Mouse (Mus musculus) neural tube, embryonic 11.5 days (tissue): ENCODE results near the gene Hbp1. TPM values are rescaled to one million over a fixed set of nuclear protein-coding genes. Genes with fewer than 3 reads are reported as not detected.
A peak's percentile ranks its signal among the peaks of the same experiment; 100 is the strongest.

Source experiments
- ATAC-seq: fragments of 200-750 bp; cut with Nextera tagmentation; 2 replicates; pipeline ENCODE4 v1.8.0; 2017; ENCODE audit warnings: moderate number of reproducible peaks, mild to moderate bottlenecking, moderate TSS enrichment, moderate library complexity; ENCODE audit not compliant: insufficient read depth, low FRiP score, low TSS enrichment
- DNase-seq: peaks from one replicate; pipeline ENCODE4 v3.0.0-alpha.2; 2015; ENCODE audit warnings: low spot score
- H3K27ac ChIP-seq: fragments of 300-500 bp; sonication (generic); 2 replicates; pipeline ENCODE4 v1.5.1; 2014; ENCODE audit warnings: low read depth, mild to moderate bottlenecking, low read length
- H3K27me3 ChIP-seq: fragments of 300-500 bp; sonication (generic); 2 replicates; pipeline ENCODE4 v1.6.1; 2014; ENCODE audit warnings: mild to moderate bottlenecking, low read length, mixed read lengths; ENCODE audit not compliant: control insufficient read depth, insufficient read depth
- H3K36me3 ChIP-seq: fragments of 300-500 bp; sonication (generic); 2 replicates; pipeline ENCODE4 v1.6.1; 2014; ENCODE audit warnings: mild to moderate bottlenecking, low read length, moderate library complexity, mixed read lengths; ENCODE audit not compliant: control insufficient read depth, insufficient read depth
- H3K4me1 ChIP-seq: fragments of 300-500 bp; sonication (generic); 2 replicates; pipeline ENCODE4 v1.6.1; 2014; ENCODE audit warnings: low read length, mixed read lengths; ENCODE audit not compliant: control insufficient read depth, insufficient read depth
- H3K4me2 ChIP-seq: fragments of 300-500 bp; sonication (generic); 2 replicates; pipeline ENCODE4 v1.6.1; 2014; ENCODE audit warnings: low read depth, mild to moderate bottlenecking, moderate library complexity
- H3K4me3 ChIP-seq: fragments of 300-500 bp; sonication (generic); 2 replicates; pipeline ENCODE4 v1.5.1; 2014; ENCODE audit warnings: low read depth, low read length
- H3K9ac ChIP-seq: fragments of 300-500 bp; sonication (generic); 2 replicates; pipeline ENCODE4 v1.6.1; 2014; ENCODE audit warnings: mild to moderate bottlenecking, low read length
- H3K9me3 ChIP-seq: fragments of 300-500 bp; sonication (generic); 2 replicates; pipeline ENCODE4 v1.6.1; 2016; ENCODE audit warnings: low read length; ENCODE audit not compliant: control insufficient read depth
- WGBS: fragments of 180-500 bp; shearing (Covaris S2); extraction: QIAGEN DNeasy Blood & Tissue Kit; methylation state at CpG from one replicate; pipeline ENCODE4 v1.1.7; 2014; 5-methylcytosine and 5-hydroxymethylcytosine counted together
- polyA plus RNA-seq: library from polyadenylated mRNA; unstranded; fragments of >200 nt; fragmentation: Nextera tagmentation; extraction: Ambion mirVana; gene quantifications from 2 replicates; pipeline ENCODE4 v1.2.1, GENCODE M21; 2014

Hbp1 gene
- polyA plus RNA-seq, 1 experiment from 2014 or later: 100 TPM

DNA sequence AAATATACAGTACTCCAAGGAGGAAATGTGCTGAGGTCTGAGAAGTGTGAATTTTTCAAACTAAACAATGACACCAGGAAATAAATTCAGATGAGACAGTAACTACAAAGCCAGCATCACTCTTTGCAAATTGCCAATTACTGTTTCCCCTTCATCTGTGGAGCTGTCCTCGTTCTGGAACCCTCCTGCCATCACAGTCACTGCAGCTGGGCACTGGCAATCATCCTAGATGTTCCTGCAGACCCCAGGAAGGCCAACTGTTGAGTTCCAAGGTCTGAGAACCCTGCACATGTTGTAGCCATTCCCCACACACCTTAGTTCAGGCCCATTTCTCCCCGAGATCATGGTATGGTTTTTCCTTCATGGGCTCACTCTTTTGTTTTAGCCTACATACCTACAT lies 33.9 kb upstream of the Hbp1 start:
- Histone ChIP-seq H3K9me3 (no peaks in the 10 kb centered on the region), H3K4me2 (no peak overlapping the region), H3K4me3 (no peak overlapping the region), H3K9ac (no peak overlapping the region), H3K36me3 (no peaks in the 10 kb centered on the region), H3K27ac (no peak overlapping the region), H3K4me1 (no peaks in the 10 kb centered on the region), H3K27me3 (no peaks in the 10 kb centered on the region)
- DNase-seq (no peak), ATAC-seq (no peak)
- 56% methylated on average over 2 of the region's 2 CpGs for WGBS

DNA sequence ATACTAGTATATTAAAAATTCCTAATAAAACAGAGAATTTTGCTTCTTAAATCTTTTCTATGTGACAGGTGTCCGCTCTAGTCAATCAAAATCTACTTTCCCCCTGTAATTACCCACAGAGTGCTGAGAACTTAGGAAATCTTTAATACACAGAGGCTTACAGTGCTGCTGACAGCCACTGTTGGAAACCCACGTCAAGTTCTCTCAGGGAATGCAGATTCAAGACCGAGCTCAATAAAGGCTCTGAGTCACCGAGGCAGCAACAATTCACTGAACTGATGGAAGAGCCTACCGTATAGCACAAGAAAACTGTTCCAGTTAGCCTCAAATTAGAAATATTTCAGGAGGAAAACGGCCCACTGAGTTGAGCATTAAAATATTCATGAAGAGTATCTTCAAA lies 33.4 kb upstream of the Hbp1 start:
- no peak overlapping the region for H3K9ac ChIP-seq
- H3K4me1 ChIP-seq: no peaks in the 10 kb centered on the region
- no peaks in the 10 kb centered on the region for H3K27me3 ChIP-seq
- H3K4me2 ChIP-seq: no peak overlapping the region
- no peak overlapping the region for H3K4me3 ChIP-seq
- H3K36me3 ChIP-seq: no peaks in the 10 kb centered on the region
- no peak overlapping the region for H3K27ac ChIP-seq
- DNase-seq (no peak), ATAC-seq (no peak)
- no peaks in the 10 kb centered on the region for H3K9me3 ChIP-seq
- 89% methylated on average over 6 of the region's 6 CpGs for WGBS

DNA sequence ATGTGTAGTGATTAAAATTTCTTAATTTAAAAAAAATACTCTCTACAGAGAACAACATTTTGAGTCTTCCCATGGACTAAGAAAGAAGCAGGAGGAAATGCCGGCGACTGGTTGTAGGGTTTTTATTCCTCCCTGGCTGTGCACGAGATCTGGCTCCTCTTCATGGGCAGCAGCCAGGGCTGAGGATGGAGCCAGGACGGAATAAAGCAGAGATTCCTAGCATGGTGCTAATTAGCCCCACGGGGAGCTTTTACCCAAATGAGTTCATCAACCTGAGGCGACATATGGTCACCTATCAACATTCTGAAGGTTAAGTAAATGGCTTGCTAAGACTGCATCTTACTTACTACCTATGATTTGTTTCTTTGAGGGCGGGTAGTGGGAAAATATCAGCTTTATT lies 32.9 kb upstream of the Hbp1 start:
- Histone ChIP-seq H3K36me3 (no peaks in the 10 kb centered on the region), H3K4me2 (no peak overlapping the region), H3K4me3 (no peak overlapping the region), H3K27ac (no peak overlapping the region), H3K9me3 (no peaks in the 10 kb centered on the region), H3K4me1 (no peaks in the 10 kb centered on the region), H3K9ac (no peak overlapping the region), H3K27me3 (no peaks in the 10 kb centered on the region)
- DNase-seq (no peak), ATAC-seq (no peak)
- 63% methylated on average over 7 of the region's 7 CpGs for WGBS

DNA sequence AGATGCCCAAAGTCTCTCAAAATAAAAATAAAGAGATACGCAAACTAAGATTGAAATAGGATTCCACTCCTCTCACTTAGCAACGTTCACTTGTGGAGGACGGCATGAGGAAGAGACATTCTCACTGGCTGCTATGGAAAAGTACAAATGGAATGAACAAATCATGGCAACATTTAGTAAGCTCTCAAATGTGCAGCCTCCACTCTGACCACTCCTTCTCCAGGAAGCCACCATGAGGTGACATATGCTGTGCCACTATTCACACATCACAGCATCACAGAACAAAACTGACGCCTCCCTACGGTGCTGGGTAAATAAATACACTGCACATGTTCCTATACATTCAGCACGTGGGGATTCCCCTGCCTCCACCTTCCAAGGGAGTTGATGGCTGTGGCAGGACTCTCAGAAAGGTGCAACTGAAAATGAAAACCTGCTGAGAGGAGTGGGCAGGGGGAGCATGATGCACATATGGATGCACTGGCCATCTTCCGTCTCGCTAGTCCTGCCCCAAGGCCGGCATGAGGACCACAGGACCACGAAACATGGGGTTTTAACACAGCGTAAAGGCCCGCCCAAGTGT lies 27.4 kb upstream of the Hbp1 start:
- 59% methylated on average over 12 of the region's 12 CpGs for WGBS
- peak; percentile 23 for DNase-seq
- no peak overlapping the region; the same call in 1 of the 2 replicates for H3K9ac ChIP-seq
- no peaks in the 10 kb centered on the region for H3K9me3 ChIP-seq
- H3K27ac ChIP-seq: no peak overlapping the region
- ATAC-seq: no peak
- H3K4me2 ChIP-seq: no peak overlapping the region
- no peak overlapping the region for H3K4me3 ChIP-seq
- no peaks in the 10 kb centered on the region for H3K27me3 ChIP-seq
- no peaks in the 10 kb centered on the region for H3K4me1 ChIP-seq
- H3K36me3 ChIP-seq: no peaks in the 10 kb centered on the region

DNA sequence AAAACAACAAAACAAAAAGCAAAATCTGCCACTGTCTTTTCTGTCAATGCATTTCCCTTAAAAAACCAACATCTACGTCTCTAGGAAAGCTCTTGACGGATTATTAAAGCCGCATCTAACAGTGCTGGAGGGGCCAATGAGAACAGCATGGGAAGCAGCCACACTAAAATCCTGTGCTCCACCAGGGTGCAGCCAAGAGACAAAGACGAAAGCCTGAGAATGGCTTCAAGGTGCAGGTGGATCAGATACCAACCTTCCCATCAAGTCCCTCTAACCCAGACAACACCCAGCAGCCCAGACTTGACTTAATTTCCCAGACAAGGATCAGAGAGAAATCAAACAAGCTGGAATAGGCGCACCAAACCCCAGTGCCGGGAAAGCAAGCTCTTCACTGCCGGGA lies 26.2 kb upstream of the Hbp1 start:
- Histone ChIP-seq H3K9me3 (no peaks in the 10 kb centered on the region), H3K4me1 (no peaks in the 10 kb centered on the region), H3K4me2 (no peak overlapping the region), H3K27ac (no peak overlapping the region), H3K36me3 (no peaks in the 10 kb centered on the region), H3K4me3 (no peak overlapping the region), H3K9ac (no peak overlapping the region), H3K27me3 (no peaks in the 10 kb centered on the region)
- no peak for DNase-seq
- ATAC-seq: no peak
- WGBS: 48% methylated on average over 7 of the region's 7 CpGs

DNA sequence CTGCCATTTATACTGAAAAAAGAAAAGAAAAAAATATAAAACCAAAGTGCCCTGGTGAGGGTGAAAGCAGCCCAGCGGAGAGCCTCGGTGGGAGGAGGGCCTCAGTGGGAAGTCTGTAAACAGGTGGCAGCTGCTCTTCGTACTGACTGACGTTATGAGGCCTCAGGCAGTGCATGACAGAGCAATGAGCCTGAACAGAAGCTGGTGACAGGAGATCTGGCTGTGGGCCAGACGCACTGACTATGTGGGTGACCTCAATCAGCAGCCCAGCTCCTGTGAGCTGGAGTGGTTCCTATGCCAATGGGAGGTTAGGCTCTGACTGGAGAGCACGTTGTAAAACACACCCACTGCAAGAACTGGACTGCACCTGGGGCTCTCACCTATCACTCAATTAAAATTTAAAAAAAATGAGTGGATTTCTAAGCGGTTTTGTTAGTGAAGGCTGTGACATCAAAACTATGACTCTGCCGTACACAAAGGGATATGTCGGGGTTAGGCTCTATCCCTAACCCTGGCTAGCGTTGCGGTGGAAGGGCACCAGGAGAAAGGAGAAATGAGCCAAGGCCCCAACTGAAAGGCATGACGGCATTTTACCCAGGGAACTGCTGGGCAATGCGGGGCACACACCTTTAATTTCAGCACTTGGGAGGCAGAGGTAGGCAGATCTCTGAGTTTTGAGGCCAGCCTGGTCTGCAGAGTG lies 23.3 kb upstream of the Hbp1 start:
- Histone ChIP-seq H3K27ac (no peak overlapping the region), H3K4me1 (no peaks in the 10 kb centered on the region), H3K4me2 (no peak overlapping the region), H3K4me3 (no peak overlapping the region), H3K36me3 (no peaks in the 10 kb centered on the region), H3K27me3 (no peaks in the 10 kb centered on the region), H3K9ac (no peak overlapping the region), H3K9me3 (no peaks in the 10 kb centered on the region)
- DNase-seq (peak; percentile 24), ATAC-seq (peak; percentile 61)
- WGBS: 73% methylated on average over 13 of the region's 13 CpGs

DNA sequence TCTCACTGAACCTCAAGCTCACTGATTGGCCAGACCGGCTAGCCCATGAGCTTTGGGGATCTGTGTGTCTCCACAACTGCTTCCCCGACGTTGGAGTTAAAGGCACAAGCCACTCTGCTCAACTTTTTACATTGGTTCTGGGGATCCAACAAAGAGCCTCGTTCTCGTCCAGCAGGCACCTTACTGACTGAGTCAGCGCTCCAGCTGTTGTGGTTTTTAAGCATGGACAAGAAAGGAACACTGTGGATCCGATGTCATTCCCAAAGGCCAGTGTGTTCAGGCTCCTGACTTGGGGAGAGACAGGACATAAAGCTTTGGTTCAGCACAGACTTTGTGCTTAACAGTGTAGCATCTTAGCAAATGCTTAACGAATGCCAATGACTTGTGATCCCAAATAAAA lies 21.2 kb upstream of the Hbp1 start:
- WGBS: 90% methylated on average over 8 of the region's 8 CpGs
- no peak for ATAC-seq

DNA sequence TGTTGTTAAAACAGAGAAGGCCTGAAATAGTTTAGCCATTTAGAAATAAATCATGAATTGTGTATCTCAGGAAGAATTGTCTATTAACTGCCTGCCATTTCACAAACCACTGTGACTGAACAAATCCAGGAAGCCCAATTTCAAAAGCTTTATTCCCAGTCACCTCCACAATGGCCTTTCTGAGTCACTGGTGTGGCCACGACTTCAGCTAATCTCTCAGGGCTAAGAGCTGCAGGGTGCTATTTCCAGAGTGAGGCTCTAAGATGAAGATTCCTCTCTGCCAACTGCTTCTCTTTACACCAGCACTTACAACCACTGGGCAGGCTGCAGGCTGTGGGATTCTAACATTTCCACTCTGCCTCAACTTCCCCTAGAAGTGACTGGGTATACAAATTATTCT lies 18.8 kb upstream of the Hbp1 start:
- Histone ChIP-seq H3K36me3 (no peaks in the 10 kb centered on the region), H3K4me2 (no peak overlapping the region), H3K9ac (no peak overlapping the region), H3K4me1 (no peaks in the 10 kb centered on the region), H3K27me3 (no peaks in the 10 kb centered on the region), H3K9me3 (no peaks in the 10 kb centered on the region), H3K4me3 (no peak overlapping the region), H3K27ac (no peak overlapping the region)
- no peak for ATAC-seq
- no peak for DNase-seq
- 36% methylated on average over 1 of the region's 1 CpGs for WGBS

More for the DNA sequence above, 21.2 kb upstream of the Hbp1 start:
- Histone ChIP-seq H3K4me3 (no peak overlapping the region), H3K4me1 (no peaks in the 10 kb centered on the region), H3K9me3 (no peaks in the 10 kb centered on the region), H3K27ac (no peak overlapping the region), H3K4me2 (no peak overlapping the region), H3K36me3 (no peaks in the 10 kb centered on the region), H3K27me3 (no peaks in the 10 kb centered on the region), H3K9ac (no peak overlapping the region)
- DNase-seq: no peak

DNA sequence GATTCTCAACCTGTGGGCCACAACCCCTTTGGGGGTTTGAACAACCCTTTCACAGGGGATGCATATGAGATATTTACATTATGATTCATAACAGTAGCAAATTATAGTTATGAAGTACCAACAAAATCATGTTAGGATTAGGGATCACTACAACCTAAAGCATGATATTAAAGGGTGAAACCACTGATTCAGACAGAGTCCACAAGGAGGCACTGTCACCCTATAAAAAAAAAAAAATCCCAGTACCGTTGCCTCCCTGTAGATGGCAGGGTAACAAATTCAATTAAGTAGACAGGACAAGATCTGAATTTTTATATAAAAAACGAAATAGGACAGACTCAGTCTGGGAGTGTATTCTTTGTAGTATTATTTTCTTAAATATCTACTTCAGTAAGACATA lies 17.2 kb upstream of the Hbp1 start:
- 9% methylated on average over 2 of the region's 2 CpGs for WGBS
- ATAC-seq (peak; percentile 77; the same call in 1 of the 2 replicates), DNase-seq (peak; percentile 61)
- Histone ChIP-seq H3K4me2 (no peak overlapping the region), H3K4me1 (no peaks in the 10 kb centered on the region), H3K9me3 (no peaks in the 10 kb centered on the region), H3K9ac (no peak overlapping the region), H3K4me3 (no peak overlapping the region), H3K36me3 (no peaks in the 10 kb centered on the region), H3K27ac (no peak overlapping the region), H3K27me3 (no peaks in the 10 kb centered on the region)
